Mouse (Mus musculus) stomach, postnatal 0 days (tissue): ENCODE results near the gene 2810408A11Rik. TPM values are rescaled to one million over a fixed set of nuclear protein-coding genes. Genes with fewer than 3 reads are reported as not detected.
"Not testable (repeated sequence)": the region's sequence is repeated elsewhere in the genome, so short reads cannot be mapped to it uniquely, and the experiment has no call there.

Source experiments
- ATAC-seq: fragments of 200-750 bp; cut with Nextera tagmentation; 2 replicates; pipeline ENCODE4 v1.8.0; 2017; ENCODE audit not compliant: low FRiP score, low TSS enrichment
- DNase-seq: peaks from one replicate; pipeline ENCODE4 v3.0.0-alpha.2; 2016; ENCODE audit warnings: low spot score
- H3K27ac ChIP-seq: fragments of 300-500 bp; sonication (generic); replicated peaks from 2 replicates; pipeline ENCODE4 v1.5.1; 2014; ENCODE audit warnings: mild to moderate bottlenecking, control low read depth
- H3K27me3 ChIP-seq: fragments of 300-500 bp; sonication (generic); 2 replicates; pipeline ENCODE4 v1.6.1; 2014; ENCODE audit warnings: low read length; ENCODE audit not compliant: control insufficient read depth, insufficient read depth
- H3K36me3 ChIP-seq: fragments of 300-500 bp; sonication (generic); 2 replicates; pipeline ENCODE4 v1.6.1; 2014; ENCODE audit warnings: low read length, mixed read lengths; ENCODE audit not compliant: control insufficient read depth, insufficient read depth
- H3K4me1 ChIP-seq: fragments of 300-500 bp; sonication (generic); replicated peaks from 2 replicates; pipeline ENCODE4 v1.6.1; 2014; ENCODE audit warnings: antibody characterized with exemption; ENCODE audit not compliant: control insufficient read depth, insufficient read depth
- H3K4me2 ChIP-seq: fragments of 300-500 bp; sonication (generic); replicated peaks from 2 replicates; pipeline ENCODE4 v1.6.1; 2014; ENCODE audit warnings: low read depth, mild to moderate bottlenecking, control low read depth, moderate library complexity
- H3K4me3 ChIP-seq: fragments of 300-500 bp; sonication (generic); 2 replicates; pipeline ENCODE4 v1.5.1; 2014; ENCODE audit warnings: low read depth, low read length, control low read depth
- H3K9ac ChIP-seq: fragments of 300-500 bp; sonication (generic); 2 replicates; pipeline ENCODE4 v1.6.1; 2014; ENCODE audit warnings: mild to moderate bottlenecking, low read length, control low read depth, mixed read lengths
- H3K9me3 ChIP-seq: fragments of 300-500 bp; sonication (generic); 2 replicates; pipeline ENCODE4 v1.6.1; 2016; ENCODE audit warnings: low read length; ENCODE audit not compliant: control insufficient read depth
- CTCF ChIP-seq: IDR thresholded peaks from 2 replicates; pipeline ENCODE4 v1.5.1; 2016; ENCODE audit warnings: antibody characterized with exemption, low read depth, mild to moderate bottlenecking, moderate library complexity
- EP300 ChIP-seq: optimal IDR thresholded peaks from 2 replicates; pipeline ENCODE3; 2016; ENCODE audit warnings: antibody characterized with exemption
- WGBS: fragments of 180-500 bp; shearing (Covaris S2); extraction: QIAGEN DNeasy Blood & Tissue Kit; methylation state at CpG from one replicate; pipeline ENCODE4 v1.1.7; 2014; 5-methylcytosine and 5-hydroxymethylcytosine counted together
- polyA plus RNA-seq: library from polyadenylated mRNA; unstranded; fragments of >200 nt; fragmentation: Nextera tagmentation; extraction: Ambion mirVana; gene quantifications from 2 replicates; pipeline ENCODE4 v1.2.1, GENCODE M21; 2015

Gene 2810408A11Rik
- polyA plus RNA-seq, 1 experiment from 2014 or later = 5.9 TPM

GRCm38 (mm10) chr11:69870289-69871069 is 30.3 kb downstream of the 2810408A11Rik start:
- no peak overlapping the region for H3K4me3 ChIP-seq

GRCm38 (mm10) chr11:69867335-69867734 is 33.5 kb downstream of the 2810408A11Rik start:
- no peak overlapping the region for H3K27ac ChIP-seq
- H3K36me3 ChIP-seq = no peaks in the 10 kb centered on the region
- no peaks in the 10 kb centered on the region for H3K27me3 ChIP-seq
- DNase-seq (no peak), ATAC-seq (no peak)
- H3K4me1 ChIP-seq = no peaks in the 10 kb centered on the region
- H3K4me2 ChIP-seq = no peak overlapping the region
- no peaks in the 10 kb centered on the region for H3K9me3 ChIP-seq
- H3K4me3 ChIP-seq = no peak overlapping the region
- no peak for TF ChIP-seq CTCF
- TF ChIP-seq EP300 = no peak
- 56% methylated on average over 9 of the region's 9 CpGs for WGBS
- H3K9ac ChIP-seq = no peak overlapping the region

More at GRCm38 (mm10) chr11:69870289-69871069, 30.3 kb downstream of the 2810408A11Rik start:
- Histone ChIP-seq H3K4me1 (no peaks in the 10 kb centered on the region), H3K36me3 (no peaks in the 10 kb centered on the region), H3K4me2 (no peak overlapping the region), H3K9ac (no peak overlapping the region), H3K9me3 (no peaks in the 10 kb centered on the region), H3K27ac (no peak overlapping the region), H3K27me3 (no peaks in the 10 kb centered on the region)
- no peak for DNase-seq
- TF ChIP-seq EP300 (no peak), CTCF (no peak)
- 85% methylated on average over 2 of the region's 2 CpGs for WGBS
- ATAC-seq = no peak

GRCm38 (mm10) chr11:69865561-69865960 is 35.2 kb downstream of the 2810408A11Rik start:
- Histone ChIP-seq H3K27ac (no peak overlapping the region), H3K4me2 (no peak overlapping the region), H3K9me3 (no peaks in the 10 kb centered on the region), H3K27me3 (no peaks in the 10 kb centered on the region), H3K4me3 (no peak overlapping the region), H3K9ac (no peak overlapping the region), H3K36me3 (no peaks in the 10 kb centered on the region), H3K4me1 (no peaks in the 10 kb centered on the region)
- ATAC-seq (no peak), DNase-seq (no peak)
- WGBS = 80% methylated on average over 9 of the region's 9 CpGs
- TF ChIP-seq EP300 (no peak), CTCF (no peak)

- Histone ChIP-seq H3K27me3 (no peaks in the 10 kb centered on the region), H3K27ac (no peak overlapping the region), H3K4me2 (no peak overlapping the region), H3K9ac (no peak overlapping the region), H3K4me3 (no peak overlapping the region), H3K36me3 (no peaks in the 10 kb centered on the region), H3K9me3 (no peaks in the 10 kb centered on the region), H3K4me1 (no peaks in the 10 kb centered on the region)
- 38% methylated on average over 8 of the region's 8 CpGs for WGBS
- no peak for DNase-seq
- no peak for ATAC-seq
- TF ChIP-seq CTCF = no peak
- TF ChIP-seq EP300 = no peak
These were observed 36.5 kb downstream of the 2810408A11Rik start for GRCm38 (mm10) chr11:69864138-69864860.

GRCm38 (mm10) chr11:69863729-69864128 is 37.1 kb downstream of the 2810408A11Rik start:
- H3K4me1 ChIP-seq, H3K9me3 ChIP-seq, H3K9ac ChIP-seq, H3K36me3 ChIP-seq, H3K27me3 ChIP-seq, DNase-seq, H3K27ac ChIP-seq, H3K4me2 ChIP-seq, H3K4me3 ChIP-seq, ATAC-seq: not testable (repeated sequence)
- 63% methylated on average over 3 of the region's 3 CpGs for WGBS
